Mouse (Mus musculus) CD4-positive naive resting alpha-beta T cell, adult 57 days (primary cell): Measurements from ENCODE around the gene Wls. TPM values are rescaled to one million over a fixed set of nuclear protein-coding genes. Genes with fewer than 3 reads are reported as not detected.

Source experiments
- total RNA-seq: library from RNA; stranded (reverse); gene quantifications from one replicate; pipeline ENCODE4 v1.2.4, GENCODE M21; 2023

Wls gene
- 9.1 TPM for total RNA-seq

DNA sequence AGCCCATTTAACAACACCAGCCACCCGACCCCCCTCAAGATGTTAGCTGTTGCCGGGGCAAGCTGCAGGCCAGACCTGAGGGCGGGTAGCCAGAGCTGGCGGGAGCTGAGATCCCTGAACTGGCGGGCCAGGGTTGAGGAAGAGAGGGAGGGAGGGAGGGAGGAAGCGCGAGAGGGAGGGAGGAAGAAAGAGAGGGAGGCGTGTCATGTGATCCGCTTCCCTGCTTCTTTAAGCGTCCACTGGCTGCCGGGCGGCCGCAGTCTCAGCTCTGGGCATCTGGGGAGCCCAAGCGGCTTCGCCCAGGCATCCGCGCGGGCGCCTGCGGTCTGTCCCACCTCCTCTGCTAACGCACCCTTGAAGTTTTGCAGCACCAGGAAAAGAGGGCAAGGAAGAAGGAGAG is at the start of gene Wls:
Gene Wls (plus strand): TSS at position 192 of the 400 bp plus-strand sequence.

Other genes with a start within 250 kb of the Wls start
- not detected for gene Rpe65, start 240.5 kb upstream of the Wls start, total RNA-seq